Mouse (Mus musculus): ENCODE results near the gene Tph1.
"Not testable (repeated sequence)": the region's sequence is repeated elsewhere in the genome, so short reads cannot be mapped to it uniquely, and the experiment has no call there.

Gene Tph1

DNA sequence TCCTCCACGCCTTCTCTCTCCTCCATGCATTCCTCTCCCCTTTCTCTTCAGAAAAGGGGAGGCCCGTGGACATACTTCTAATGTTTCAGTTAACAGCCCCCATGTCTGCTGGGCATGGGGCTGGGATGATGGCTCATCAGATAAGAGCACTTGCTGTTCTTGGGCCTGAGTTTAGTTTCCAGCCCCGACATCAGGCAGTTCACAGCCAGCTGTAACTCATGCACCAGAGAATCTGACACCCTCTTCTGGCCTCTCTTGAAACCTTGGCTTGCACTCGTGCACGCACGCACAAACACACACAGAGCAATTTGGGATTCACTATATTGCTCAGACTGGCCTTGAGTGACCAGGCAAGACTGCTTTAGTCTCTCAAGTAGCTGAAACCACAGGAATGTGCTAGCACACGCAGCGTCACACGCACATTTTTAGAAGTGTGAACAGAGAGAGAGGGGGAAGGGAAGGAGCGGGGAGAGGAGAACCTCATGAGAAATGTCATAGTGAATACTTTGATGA, at the start of gene Tph1:
Gene Tph1, minus strand, starts transcription at position 378 of the 513 bp plus-strand sequence.
- DNase-seq (ENCODE audit: low read depth) = no peak

DNA sequence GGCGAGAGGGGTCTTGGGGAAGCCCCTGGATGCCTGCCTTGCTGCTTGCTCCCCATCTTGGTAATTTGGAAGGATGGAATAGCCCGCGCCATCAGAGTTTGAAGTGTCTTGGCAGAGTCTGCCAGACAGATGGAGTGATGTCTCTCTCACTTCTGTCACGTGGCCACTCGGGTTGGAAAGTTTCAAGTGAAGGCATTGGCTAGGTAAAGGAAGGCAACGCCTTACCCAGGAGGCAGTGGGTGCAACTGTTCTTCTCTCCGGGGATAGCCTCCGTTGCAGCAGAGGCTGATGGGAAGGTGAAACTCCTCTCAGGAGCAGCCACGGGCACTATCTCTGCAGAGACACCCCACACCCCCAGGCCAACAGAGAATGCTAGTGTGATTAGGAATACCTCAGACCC, 48.1 kb upstream of the Tph1 start:
- no peak for DNase-seq (ENCODE audit: low read depth)

DNA sequence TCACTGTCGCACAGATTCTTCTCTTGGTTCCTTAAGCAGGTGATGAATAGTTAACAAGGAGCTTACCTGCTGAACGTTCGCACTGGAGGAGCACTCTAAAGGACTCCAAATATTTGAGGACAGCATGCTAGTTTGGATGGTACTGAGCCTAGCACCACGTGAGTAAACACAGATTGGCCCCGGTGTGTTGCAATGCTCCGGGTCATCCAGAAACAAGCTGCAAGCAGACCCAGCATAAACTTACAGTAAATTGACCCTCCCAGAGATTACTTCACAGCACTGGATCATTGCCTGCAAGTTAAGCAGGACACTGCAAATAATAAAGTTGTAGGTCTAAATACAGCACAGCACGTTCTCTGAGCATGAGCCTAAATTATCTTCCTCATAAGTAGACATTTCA, 47.2 kb upstream of the Tph1 start:
- DNase-seq (ENCODE audit: low read depth) = no peak

DNA sequence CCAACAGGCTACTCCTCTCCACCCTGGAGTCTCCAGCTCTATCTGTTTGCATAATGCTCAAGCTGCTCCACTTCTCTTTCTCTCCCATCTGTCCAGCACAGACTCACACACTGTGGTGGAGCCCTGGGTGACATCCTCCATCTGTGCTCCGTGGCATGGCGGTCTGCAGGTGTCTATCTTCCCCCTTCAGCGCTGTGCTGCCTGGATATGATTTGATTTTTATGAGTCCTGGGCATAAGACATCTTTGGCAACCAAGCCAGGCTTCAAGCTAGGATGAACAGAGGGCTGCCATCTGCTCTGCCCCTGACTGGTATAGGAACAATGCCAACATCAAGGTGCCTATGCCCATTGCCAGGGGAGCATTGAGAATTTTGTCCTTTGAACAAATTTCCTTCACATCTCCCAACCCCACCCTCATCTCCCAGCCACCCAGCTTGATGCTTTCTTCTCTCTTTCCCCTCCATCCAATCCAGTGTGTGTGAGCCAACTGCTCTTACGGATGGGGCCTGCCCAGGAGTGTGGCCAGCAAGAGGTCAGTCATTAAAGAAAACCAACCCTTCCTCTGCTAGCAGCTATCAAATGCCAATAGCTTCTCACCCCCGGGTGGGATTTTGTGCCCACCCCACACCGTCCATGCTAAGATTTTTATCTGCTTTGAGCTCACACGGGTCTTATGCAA, 46.4 kb upstream of the Tph1 start:
- no peak for DNase-seq (ENCODE audit: low read depth)

DNA sequence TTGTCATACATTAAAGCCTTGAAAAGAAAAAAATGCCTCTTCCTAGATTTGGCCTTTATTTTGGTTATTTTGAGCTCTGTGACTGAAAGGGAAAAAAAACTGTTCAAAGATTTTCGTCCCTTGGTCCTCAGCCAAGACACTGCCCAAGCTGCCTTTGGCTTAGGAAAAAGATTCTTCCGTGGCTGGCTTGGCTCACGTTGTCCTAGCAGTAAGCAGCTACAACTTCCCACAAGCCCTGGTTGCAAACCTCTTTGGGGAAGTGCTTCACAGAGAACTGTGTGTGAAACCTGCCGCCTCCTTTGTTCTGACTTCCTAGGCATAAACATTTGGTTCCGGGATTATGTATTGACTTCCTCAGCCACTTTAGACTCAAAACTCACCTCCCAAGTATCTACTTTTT, 44.6 kb upstream of the Tph1 start:
- DNase-seq (ENCODE audit: low read depth) = no peak

DNA sequence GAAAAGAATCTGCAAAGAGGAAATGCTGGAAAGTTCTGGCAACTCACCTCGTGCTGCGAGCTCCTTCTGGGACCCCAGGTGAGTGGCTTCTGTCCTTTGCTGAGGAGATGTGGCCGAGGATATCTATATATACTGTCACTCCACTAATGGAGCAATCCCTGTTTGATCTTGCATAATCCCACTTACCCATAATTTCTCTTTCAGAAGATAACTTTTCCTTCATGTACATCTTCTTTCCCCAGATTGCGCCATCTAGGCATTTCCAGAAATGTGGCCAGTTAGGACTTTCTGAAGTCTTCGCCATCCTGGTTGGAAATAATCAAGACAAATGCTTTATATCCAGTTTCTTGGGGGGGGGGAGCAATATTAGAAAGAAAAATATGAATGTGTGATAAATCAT, 43.3 kb upstream of the Tph1 start, which contains the start of gene Saa3:
Gene Saa3, minus strand, starts transcription at position 101 of the 400 bp plus-strand sequence.
- DNase-seq (ENCODE audit: low read depth) = no peak

DNA sequence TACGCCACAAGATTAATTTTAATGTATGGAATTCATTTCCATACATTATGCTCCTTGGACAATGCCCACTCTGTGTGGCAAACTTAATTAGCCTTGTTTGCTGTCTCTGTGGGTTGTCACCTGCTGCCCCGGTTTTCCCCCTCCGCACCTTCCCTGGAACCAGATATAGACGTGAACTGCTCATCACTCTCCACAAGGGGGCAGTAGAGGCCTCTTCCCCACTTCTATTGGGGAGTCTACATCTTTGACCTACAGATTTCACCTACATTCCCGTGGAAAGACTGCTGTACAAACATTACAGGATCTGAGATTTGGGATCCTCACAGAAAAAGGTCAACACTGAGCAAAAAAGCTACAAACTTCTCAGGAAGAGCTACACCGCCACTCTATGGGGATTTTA, 42.2 kb upstream of the Tph1 start:
- DNase-seq (ENCODE audit: low read depth) = peak; percentile 61

DNA sequence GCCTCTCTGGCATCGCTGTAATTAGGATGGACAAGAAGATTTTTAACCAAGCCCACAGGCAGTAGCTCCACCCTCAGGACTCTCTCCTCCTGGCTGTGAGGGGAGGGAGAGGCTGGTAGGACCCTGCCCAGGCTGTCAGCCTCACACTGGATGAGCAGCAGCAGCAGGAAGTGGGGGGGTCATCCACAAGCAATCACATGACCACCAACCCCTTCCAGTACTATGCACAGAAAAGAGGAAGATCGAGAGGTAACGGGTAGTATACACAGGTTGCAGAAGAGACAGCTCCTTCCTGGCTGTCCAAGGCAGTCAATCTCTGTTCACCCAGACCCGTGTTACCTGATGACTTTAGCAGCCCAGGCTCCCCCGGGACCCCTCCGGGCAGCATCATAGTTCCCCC, 39.9 kb upstream of the Tph1 start:
- DNase-seq (ENCODE audit: low read depth) = no peak

DNA sequence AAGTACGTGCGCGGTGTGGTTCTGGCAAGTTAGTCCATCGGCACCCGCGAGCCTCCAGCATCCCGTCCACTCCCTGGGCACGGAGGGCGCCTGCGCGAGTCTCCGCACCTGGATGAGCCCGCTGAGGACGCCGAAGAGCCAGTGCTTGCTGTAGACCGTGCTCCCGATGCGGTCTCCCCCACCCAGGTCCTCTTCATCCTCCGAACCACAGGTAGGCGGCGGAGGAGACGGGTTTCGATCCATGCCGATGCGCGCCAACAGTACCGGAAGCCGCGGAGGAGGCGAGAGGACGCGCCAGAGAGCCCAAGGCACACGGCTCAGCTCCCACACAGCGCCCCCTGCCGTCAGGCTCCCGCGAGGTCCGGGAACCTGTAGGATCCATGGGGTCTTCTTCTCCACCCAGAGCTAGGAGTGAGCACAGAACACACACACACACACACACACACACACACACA, 38.1 kb upstream of the Tph1 start, which contains the start of gene Saal1:
Gene Saal1, minus strand, starts transcription at position 291 of the 455 bp plus-strand sequence.
- peak; percentile 84 for DNase-seq (ENCODE audit: low read depth)

DNA sequence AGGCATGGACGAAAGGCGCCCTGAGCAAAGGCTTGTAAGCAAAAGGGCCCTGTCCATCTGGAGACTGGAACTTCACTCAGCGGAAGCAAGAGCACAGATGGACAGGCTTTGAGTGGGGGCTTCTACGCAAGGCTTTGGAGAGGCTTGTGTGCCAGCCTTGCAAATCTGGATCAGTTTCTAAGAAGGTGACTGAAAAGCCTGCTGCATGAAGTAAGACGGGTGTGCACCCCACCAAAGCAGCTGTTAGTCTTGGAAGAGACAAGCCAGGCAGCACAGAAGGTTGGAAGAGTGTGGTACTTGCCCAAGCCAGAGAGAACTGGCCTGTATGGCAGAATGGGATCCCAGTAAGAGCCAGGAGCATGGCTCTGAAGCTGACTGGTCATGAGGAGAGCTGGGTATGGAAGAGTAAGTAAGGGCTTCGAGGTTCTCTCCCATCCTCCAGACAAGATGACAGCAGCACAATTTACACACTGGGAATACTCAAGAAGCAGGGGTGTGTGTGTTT, 28.2 kb upstream of the Tph1 start:
- DNase-seq (ENCODE audit: low read depth) = no peak

DNA sequence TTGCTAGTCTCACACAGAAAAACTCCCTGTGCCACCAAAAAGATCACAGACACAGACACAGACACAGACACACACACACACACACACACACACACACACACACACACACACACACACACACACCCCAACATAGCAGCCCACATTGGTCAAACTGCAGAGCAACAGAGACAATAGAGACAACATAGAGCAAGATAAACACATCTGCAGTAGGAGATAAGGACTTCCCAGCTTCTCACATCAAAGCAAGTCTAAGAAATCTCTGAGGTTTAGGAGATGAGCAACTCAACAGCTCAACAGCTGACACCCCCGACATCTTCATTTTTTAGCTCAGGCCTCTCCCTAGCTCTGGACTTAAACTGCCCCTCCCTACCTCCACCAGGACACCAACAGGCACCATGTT, 24.4 kb upstream of the Tph1 start:
- peak; percentile 53 for DNase-seq (ENCODE audit: low read depth)

DNA sequence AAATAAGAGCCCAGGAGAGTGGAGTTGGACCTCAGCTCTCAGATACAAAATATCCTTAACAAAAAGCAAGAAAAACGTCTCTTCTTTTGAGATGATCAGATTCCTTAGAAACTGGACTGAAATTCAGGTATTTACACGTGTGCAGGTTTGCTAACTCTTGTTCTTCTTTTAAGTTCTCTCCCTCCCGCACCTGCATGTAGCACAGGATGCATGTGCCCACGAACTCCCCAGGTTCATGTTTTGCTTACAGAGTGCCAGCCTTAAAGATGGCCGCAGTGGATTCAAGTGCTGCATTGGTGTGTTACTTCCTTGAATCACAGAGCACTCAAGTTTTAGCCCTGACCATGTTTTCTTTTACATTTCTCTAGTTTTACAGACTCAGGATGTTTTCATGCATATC, 14.5 kb upstream of the Tph1 start:
- DNase-seq (ENCODE audit: low read depth) = no peak

DNA sequence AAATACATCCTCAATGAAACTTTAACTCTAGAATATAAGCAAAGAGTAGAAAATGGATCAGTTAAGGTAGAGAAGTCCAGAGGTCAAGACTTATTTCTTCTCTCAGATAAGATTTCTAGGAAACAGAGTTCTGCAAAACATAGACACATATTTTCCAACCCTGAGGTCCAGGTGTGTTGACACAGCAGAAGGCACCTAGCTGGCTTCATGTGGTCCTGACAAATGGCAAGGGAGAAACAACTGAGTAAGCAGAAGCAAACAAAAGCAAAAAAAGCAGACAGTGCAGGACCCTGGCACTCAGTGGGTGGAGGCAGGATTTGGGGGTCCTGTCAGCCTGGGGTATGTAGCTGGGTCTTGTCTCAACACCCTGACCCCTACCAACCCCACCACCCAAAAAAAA, 8.4 kb upstream of the Tph1 start:
- no peak for DNase-seq (ENCODE audit: low read depth)

DNA sequence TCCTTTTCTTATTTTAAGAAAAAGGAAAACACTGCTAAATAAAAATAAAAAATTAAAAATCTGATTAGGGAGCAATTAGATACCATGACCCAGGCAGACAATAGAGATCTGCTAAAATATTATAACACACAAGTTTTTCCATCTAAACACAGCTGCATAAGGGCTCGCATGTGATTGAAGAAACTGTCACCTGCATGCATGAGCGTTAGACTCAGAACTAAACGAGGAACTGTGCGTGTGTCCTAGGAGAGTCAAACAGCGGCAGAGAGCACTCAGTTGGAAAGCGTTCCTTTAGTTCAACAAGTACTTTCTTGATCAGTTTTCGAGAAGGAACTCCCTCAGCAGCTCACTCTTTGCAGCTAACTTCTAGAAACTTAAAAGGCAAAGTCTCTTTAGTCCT, 6.7 kb upstream of the Tph1 start:
- not testable (repeated sequence) for DNase-seq (ENCODE audit: low read depth)

DNA sequence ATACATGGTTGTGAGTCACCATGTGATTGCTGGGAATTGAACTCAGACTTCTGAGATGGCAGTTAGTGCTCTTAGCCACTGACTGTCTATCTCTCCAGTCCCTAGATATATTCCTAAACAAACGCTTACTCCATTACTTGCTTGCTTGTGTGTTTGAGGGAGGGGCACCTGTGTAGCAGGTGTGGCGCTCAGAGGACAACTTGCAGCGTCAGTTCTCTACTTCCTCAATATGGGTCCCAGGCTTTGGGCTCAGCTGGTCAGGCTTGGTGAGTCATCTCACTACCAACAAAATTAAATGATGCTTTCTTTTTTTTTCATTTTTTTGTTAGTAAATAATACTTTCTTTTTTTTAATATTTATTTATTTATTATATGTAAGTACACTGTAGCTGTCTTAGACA, 6.1 kb upstream of the Tph1 start:
- no peak for DNase-seq (ENCODE audit: low read depth)

DNA sequence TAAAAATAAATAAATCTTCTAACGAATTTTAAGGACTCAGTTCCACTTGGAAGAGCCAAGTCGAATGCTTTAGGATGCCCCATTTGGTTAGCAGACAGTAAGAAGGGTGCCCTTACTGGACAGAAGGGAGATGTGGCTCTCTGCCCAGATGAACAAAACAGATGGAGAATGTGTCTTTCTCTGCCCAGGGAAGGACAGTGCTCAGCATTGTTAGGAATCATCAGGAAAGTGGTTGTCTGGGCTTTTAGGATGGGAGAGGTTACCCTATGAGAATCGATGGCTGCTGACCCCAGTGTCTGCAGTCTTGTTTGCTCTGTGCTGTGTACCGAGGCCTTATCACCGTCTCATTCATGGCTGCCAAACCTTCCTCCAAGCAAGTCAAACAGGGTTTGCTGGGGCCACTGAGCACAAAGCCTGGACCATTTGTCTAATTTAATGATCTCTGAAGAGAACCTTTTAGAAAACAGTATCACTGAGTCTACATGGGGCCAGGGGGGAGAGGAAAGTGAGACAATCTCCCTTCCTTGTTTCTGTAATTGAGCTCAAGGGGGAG, 4.5 kb upstream of the Tph1 start:
- no peak for DNase-seq (ENCODE audit: low read depth)

DNA sequence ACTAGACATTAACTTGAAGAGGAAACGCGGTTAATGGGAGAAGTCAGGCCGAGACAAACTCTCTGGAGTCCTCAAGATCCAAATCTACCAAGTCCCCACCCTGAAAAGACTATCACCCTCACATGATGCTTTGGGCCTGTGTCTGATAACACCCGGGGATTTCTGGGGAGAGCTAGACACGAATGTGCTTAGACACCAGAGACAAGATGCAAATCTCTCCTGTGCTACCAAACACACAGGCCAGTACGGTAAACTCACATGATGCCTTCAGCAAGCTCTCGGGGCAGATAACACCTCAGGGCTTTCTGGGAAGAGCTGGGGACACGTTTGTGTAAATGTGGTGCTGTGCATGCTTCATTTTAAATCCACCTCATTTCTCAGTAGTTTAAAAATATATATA, 3.5 kb upstream of the Tph1 start:
- peak; percentile 40 for DNase-seq (ENCODE audit: low read depth)

DNA sequence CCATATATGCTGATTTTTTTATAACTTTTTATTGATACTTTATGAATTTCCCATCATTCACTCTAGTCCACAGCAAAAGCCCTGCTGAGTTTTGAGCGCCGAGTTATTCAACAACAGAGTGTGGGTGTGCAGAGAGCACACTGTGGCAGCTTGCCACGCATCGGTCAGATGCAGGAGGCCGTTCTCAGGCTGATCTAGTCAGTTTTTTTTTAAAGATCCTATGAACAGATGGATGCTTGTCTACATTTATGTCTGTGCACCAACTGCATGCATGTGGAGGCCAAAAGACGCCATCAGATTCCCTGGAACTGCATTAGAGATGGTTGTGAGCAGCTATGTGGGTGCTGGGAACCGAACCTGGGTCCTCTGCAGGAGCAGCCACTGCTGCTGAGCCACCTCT, 2.7 kb upstream of the Tph1 start:
- no peak for DNase-seq (ENCODE audit: low read depth)

DNA sequence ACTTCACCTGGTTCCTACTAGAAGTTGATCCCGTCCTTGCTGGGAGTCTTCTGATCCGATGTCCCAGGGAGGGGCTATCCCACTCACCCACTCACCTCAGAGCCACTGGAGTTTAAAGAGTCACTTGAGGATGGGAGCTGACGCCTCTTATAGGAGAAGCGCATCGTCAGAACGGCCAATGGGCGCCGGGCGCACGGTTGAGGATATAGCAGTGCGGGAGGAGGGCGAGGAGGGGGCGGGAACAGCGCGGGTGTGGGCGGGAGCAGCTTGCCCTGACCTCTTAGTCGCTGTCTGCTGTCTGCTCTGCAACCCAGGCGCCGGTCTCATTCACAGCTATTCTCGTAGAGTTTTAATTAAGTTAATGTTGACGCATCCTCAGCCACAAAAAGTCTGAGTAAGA, 5.1 kb downstream of the Tph1 start:
- DNase-seq (ENCODE audit: low read depth) = no peak

DNA sequence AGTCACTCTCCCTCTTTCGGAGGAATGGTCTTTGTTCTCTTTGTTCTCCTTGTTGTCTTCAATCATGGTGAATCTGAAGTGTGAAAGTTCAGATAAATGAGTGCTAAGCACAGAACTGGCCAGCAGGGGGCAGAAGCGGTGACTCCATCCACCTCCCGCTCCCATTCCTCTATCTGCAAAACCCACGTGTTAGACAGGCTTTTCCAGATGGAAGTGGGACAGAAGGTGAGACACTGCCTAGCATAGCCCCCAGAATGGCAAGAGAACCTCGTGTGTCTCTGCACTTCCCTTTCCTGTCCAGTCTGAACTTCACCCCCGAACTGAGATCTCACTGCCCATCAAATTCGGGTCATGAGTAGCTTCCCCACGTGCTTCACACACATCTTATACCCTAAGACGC, 7.1 kb downstream of the Tph1 start:
- no peak for DNase-seq (ENCODE audit: low read depth)

DNA sequence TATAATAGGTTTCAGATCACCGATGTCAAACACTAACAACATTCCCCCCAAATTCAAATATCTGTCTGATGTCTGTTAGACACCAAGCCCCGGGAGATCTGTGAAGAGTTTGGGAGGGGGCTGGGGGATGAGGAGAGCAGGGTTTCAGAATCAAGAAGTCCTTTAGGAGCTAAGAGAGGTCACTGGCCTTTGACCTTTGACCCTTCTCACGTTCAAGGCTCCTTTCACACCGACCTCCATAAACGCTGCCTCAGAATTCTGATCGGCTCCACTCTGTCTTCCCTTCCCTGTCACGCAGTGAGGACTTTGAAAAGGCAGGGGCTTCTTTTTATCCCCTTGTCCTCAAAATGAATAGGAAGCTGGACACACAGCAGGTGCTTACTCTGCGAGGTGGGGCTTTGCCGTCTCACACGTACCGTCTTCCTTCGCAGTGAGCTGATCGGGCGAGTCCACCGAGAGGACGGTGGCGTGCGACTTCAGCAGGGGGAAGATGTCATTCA, 10.7 kb downstream of the Tph1 start:
- no peak for DNase-seq (ENCODE audit: low read depth)

DNA sequence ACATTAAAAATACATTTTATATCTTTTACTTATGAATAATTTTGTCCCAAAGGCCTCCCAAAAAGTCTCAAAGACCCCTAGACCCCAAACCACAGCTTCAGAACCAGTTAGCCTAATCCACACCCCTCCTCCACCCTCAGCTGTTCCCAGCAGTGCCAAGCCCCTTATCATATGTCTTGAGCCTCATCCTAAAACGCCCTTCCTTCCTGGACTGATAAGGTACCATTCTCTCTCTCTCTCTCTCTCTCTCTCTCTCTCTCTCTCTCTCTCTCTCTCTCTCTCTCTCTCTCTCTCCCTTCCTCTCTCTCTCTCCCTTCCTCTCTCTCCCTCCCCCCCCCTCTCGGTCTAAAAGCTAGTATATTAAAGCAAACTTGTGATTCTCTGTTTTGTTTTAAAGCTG, 20.1 kb downstream of the Tph1 start:
- DNase-seq (ENCODE audit: low read depth) = no peak

DNA sequence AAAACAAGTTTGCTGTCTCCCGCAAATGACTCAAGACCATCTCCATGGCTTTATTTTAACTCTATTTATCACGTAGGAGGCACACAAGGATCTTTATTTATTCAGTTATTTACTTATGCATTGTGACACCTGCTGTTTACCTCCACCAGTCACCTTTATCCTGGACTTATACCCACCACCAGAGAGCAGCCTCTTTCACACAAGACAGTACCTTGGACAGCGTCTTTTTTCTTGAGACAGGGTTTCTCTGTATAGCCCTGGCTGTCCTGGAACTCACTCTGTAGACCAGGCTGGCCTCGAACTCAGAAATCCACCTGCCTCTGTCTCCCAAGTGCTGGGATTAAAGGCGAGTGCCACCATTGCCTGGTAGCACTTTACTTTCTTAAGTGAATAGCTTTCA, 22.1 kb downstream of the Tph1 start:
- DNase-seq (ENCODE audit: low read depth) = not testable (repeated sequence)

Measured in c-Kit-positive CD71-positive TER-119-negative erythroid progenitor cells, embryonic 14.5 days (primary cell).